Mouse (Mus musculus) adrenal gland, adult 18-20 months (tissue): ENCODE measurements around the gene Pdpn. TPM values are rescaled to one million over a fixed set of nuclear protein-coding genes. Genes with fewer than 3 reads are reported as not detected.

ENCODE experiments used
- DNase-seq, 2 experiments: peaks; one replicate each; pipeline ENCODE4 v3.0.0; 2021 to 2022; ENCODE audit warnings: low spot score in 2 of 2
- total RNA-seq, 2 experiments: library from RNA; stranded (reverse); gene quantifications; 1 replicate in 1 of 2; 2 replicates in 1 of 2; pipeline ENCODE4 v1.2.3; 2021

Pdpn gene
- total RNA-seq, 2 experiments from 2014 or later, result 5.8 to 10.6 TPM

DNA sequence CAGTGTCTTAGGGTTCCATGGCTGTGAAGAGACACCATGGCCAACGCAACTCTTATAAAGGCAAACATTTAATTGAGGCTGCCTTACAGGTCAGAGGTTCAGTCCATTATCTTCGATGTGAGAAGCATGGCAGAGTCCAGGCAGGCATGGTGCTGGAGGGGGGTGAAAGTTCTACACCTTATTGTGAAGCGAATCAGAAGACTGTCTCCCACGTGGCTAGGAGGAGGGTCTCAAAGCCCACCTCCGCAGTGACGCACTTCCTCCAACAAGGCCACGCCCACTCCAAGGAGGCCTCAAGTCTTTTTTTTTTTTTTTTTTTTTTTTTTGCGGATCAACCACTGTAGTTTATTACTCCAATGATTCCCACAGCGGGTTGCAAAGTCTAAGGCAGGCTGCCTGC lies 58.1 kb downstream of the Pdpn start:
- DNase-seq, result no peak

DNA sequence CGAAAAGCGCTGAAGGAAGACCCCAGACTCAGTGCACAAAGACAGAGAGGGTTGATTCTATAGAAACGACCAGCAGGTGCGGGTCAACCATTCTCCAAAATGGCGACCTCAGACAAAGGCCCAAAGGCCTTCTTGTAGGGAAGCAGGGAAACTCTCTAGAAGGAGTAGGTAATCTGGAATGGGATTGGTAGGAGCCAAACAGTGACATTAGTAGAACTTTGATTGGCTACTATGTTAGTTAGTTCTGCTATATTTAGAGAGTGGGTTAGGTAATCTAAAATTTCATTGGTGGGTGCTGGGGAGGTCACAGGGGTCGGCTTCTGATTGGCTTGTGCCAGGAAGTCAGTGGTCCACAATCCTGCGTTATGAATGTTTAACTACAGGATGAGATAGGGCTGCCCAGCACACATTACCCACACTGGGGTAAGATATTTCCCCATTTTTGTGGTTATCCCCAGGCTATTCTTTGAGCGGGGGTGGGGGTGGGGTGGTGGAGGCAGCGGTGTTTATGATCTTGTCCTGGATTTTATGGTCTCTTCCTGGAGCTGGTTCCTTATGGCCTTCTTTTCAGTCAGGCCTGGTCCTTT lies 59.7 kb downstream of the Pdpn start:
- DNase-seq, result no peak

DNA sequence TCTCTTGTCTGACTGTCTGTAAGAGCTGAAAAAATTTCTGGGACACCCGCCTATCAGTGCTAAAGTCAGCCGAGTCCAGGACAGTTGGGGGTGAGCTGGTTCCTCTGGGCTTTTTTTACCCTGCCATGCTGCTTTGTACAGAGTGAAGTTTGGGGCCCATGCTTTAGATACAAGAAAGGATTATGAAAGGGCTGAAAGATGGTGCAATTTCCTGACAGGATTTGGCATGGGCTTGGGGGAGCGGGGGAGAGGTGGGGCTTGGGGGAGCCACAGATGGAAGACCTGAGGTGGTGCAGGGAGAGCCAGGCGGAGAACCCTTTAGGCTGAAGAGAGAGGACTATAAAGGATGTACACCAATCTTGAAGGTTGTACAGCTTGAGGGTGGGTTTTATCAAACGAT lies 60.2 kb downstream of the Pdpn start:
- no peak for DNase-seq

DNA sequence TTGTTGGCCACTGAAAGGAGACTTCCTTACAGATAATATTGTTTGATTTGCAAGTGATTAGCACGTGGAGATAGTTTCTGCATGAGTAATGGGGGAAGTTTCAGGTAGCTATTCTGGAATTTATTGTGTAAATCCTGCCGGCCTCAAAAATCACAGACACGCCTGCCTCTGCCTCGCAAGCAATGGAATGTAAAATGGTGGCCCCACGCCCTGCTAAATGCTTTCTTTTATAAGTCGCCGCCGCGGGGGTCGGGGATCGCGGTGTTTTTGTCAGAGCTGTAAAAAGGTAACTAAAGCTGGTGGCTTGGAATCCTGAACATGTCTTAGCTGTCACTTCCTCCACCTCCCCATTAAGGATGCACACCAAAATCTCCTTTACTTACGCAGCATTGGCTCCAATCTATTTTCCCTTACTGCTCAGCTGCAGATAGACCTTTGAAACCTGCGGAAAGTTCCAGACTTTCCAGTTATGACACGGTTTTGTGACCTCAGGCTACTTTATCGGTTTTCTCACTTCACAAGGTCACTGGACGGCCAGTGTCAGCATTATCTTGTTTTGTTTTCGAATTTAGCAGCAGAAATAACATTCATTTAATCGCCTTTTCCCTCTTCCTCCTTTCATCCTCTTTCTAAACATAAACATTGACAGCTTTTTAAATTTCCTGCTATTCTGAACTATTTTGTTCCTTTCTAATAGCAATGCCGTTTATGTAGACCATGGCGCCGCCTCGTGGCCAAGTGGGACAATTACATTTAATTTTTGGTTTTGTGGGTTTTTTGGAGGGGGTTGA lies 60.9 kb downstream of the Pdpn start:
- DNase-seq, result peak; percentile 35 to 66

DNA sequence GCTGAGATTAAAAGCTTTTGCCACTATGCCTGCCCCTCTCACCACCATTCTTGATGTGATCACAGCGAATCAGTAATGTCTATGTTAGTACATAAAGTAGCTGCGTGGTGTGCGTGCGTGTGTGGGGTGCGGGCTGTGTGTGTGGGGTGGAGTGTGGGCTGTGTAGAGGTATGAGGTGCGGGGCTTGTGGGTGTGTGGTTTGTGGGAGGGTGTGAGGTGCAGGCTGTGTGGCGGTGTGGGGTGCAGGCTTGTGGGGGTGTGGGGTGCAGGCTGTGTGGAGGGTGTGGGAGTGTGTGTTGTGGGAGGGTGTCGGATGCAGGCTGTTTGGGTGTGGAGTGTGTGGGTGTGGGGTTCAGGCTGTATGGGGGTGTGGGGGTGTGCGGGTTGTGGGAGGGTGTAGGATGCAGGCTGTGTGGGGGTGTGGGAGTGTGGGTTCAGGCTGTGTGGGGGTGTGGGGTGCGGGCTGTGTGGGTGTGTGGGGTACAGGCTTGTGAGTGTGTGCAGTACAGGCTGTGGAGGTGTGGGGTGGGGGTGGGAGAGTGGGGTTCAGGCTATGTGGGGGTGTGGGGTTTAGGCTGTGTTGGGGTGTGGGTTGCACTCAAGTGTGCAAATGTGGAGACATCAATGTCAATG lies 67.5 kb downstream of the Pdpn start:
- DNase-seq, result no peak

DNA sequence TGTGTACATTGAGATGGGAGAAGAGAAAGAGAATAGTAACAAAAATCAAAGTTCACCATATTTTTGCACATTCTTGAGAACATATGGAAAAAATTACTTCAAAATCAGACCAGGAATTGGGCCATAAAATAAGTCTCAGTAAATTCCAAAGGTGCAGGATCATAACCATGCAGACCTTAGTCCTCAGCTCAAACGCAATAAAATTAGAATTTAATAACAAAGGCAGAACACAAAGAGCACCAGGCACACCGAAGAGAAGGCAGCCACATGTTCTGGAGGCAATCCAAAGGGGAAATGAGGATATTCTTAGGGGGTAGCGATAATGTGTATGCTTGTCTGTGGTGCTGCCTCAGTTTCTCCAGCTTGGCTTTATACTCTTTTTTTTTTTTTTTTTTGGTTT lies 68.3 kb downstream of the Pdpn start:
- no peak for DNase-seq

DNA sequence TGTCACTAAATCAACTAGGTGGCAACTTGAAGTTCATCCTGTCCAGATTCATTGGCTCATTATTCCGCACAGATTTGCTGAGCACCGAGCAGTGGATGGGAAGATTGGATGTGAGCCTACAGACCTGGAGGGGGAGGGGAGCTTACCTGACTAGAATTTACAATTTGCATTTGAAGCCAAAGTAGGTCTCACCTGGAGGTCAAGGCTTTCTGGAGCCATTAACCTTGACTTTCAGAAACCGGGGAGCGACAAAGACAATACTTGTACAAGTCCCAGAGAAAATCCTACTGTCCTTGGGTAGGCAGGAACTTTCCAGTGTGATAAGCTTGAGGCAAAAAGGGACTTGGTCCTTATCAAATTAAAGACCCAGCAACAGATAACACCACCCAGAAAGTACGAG lies 71.4 kb downstream of the Pdpn start:
- no peak for DNase-seq

DNA sequence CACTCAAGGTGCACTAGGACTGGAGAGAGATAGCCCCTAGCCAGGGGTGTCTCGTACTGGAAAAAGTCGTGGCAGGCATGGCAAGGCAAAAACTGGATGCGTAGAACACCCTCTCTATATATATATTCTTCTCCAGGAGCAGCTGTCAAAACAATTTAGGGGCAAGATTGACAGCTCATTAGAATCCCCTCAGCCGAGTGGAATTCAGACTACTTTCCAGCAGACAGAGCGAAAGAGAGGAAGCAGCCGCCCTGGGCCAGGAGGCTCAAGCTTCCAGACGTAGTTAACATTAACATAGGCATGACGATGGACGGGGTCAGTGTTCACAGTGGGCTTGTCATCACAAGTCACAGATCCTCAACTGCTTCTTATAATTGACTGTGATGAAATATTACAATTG lies 73.5 kb downstream of the Pdpn start:
- DNase-seq, result no peak

DNA sequence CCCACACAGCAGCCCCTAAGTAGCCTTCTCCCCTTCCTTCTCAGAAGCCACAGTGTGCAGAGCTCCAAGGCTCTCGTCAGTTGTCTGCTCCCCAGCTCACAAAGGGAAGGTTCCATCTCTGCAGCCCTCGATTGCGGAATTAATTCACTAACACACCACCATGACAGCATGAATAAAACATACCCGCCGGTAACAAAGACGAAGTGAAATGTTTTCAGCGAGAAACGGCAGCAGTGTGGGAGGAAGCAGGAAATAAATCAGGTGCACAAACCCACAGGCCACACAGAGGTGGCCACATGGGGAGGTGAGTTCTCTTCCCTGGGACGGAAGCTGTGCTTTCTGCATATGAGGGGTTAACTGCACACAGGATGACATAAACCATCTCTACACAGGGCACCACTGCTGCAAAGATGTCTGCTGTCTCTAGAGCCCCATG lies 80.0 kb downstream of the Pdpn start:
- DNase-seq, result no peak

DNA sequence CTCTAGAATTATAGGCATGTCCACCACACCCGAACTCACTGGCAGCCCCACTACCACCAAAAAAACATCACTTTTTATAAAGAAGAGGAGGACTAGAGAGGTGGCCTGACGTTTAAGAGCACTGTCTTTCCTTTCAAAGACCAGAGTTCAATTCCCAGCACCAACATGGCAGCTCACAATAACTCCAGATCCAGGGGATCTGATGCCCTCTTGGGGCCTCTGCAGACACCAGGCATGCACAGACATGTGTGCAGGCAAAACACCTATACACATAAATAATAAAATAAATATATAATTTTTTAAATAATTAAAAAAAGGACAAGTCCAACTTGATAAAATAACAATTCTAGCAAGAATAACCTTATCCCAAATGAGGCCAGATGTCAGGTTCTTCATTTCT lies 80.5 kb downstream of the Pdpn start:
- DNase-seq, result no peak

Other genes with a start within 250 kb of the Pdpn start
- gene Prdm2, start 86.6 kb downstream of the Pdpn start, total RNA-seq, result 10 to 100 TPM; 25.7 to 35.1 TPM
- gene Lrrc38, start 50.2 kb upstream of the Pdpn start, total RNA-seq, result under 1 TPM in 1 of 2 experiments, not detected in 1; 0.43 TPM
- not detected for gene Pramel1, start 94.9 kb upstream of the Pdpn start, total RNA-seq
- 10 to 100 TPM in 1 of 2 experiments, 1 to 10 TPM in 1; 9.3 to 10.7 TPM for gene Pramef8, start 112.9 kb upstream of the Pdpn start, total RNA-seq
- not detected for gene Oog4, start 150.8 kb upstream of the Pdpn start, total RNA-seq
- gene Gm13043, start 211.8 kb upstream of the Pdpn start, total RNA-seq, result not detected
- gene Gm13040, start 236.4 kb upstream of the Pdpn start, total RNA-seq, result not detected